20 mouse cellular contexts compared by ENCODE assay signal in the genomic region with DNA sequence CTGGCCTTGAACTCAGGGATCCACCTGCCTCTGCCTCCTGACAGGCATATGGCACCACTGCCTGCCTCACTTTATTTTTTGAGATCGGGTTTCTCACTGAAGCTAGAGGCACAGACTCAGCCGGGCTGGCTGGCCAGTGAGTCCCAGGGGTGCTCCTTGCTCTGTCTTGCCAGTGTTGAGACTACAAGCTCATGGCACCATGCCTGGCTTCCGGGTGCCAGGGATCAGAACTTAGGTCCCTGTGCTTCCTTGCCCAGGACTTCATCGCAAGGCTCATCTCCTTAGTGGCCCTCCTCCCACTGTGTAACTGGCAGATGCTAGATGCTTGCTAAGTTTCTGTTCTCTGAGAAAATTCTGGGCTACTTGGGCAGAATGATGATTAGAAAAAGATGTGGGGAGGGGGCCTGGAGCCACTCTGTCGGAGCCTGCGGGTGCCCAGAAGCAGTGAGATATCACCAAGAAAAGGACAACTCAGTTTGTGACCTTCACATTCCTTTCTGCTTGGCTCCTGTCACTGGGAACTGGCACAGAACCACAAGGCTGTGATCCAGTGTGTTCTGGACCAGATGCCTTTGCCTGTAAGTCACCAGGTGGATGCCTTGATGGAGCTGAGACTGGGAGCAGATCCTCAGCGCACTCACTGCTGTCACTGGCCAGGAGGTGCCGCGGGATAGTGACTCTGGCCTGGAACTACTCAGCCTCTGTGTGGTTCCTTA.
DNase-seq lines count a peak whose midpoint lies in the region; ATAC-seq and TF ChIP-seq lines count a peak whose summit lies in the region.
"Had no signal": no experiment of that assay in that cellular context is flagged by ENCODE, and none has a peak within 500 bp of the region (broad histone marks: within the 10 kb centered on the region; RNA-seq: fewer than 3 reads in every experiment).

No protein-coding gene starts in this region.

- no peaks in the 10 kb centered on the region for H3K9me3 ChIP-seq in kidney, embryonic 16.5 days (ENCODE audit: low read length)
- H3K9me3 ChIP-seq: hindbrain, embryonic 10.5 days; neural tube, embryonic 13.5 days had no signal

- peak overlapping the region; percentile 63 for H3K27ac ChIP-seq in left cerebral cortex, adult 2 months
- H3K27ac ChIP-seq in kidney, embryonic 16.5 days (ENCODE audit: low read length), result no peak overlapping the region
- H3K27ac ChIP-seq: hindbrain, embryonic 10.5 days; neural tube, embryonic 13.5 days had no signal

- ATAC-seq in frontal cortex, adult (ENCODE audit: low TSS enrichment), result peak; percentile 10; the same call in 1 of the 2 replicates
- ATAC-seq in kidney, embryonic 16.5 days (ENCODE audit: low FRiP score, low TSS enrichment), result no peak
- ATAC-seq: inflammation-experienced regulatory T-cells, adult 6 months had no signal

- H3K4me2 ChIP-seq in kidney, embryonic 16.5 days (replicated peaks; ENCODE audit: low read depth, low read length), result no peak overlapping the region
- H3K4me2 ChIP-seq: midbrain, embryonic 11.5 days; neural tube, embryonic 13.5 days had no signal

- no peak for DNase-seq in frontal cortex, postnatal 25 days (ENCODE audit: low spot score in 2 of 2)
- no peak for DNase-seq in left cerebral cortex, adult 2 months (ENCODE audit: extremely low spot score in 1 of 2, low spot score in 2 of 2)
- DNase-seq in left cerebral cortex, postnatal 25 days (ENCODE audit: low spot score in 2 of 2), result no peak
- peak; percentile 57 to 64 for DNase-seq in cerebellum, adult 18-20 months
- peak; percentile 33 to 42 for DNase-seq in cerebellum, postnatal 36 days
- no peak for DNase-seq in thymus, postnatal 10 days (ENCODE audit: low spot score in 2 of 2)
- DNase-seq: B cell, adult 2 months; embryo, embryonic 11 days; kidney, adult 8-10 months; kidney, postnatal 4 days; lung, adult 18-20 months; lung, postnatal 4 days; right cerebral cortex, postnatal 14 days; thymus, postnatal 14 days had no signal

- TF ChIP-seq CTCF in left cerebral cortex, adult 2 months (IDR thresholded peaks at IDR 0.05), result no peak

- 75% methylated on average over 9 of the region's 9 CpGs for WGBS in kidney, embryonic 16.5 days

- H3K4me1 ChIP-seq in kidney, embryonic 16.5 days (ENCODE audit: insufficient read depth, low read length), result peaks cover 9% of the 10 kb centered on the region

- intact Hi-C loops in left cerebral cortex, adult 2 months (cut with DNase I), result loop anchor here (10.0 kb wide), 1 partner anchor 90 kb away; no protein-coding TSS in a partner anchor
- intact Hi-C loops in left cerebral cortex, postnatal 25 days (cut with DNase I), result loop anchor here (2.0 to 5.0 kb wide), 2 partner anchors 60 to 87 kb away; no protein-coding TSS in a partner anchor

- no peak overlapping the region for H3K4me3 ChIP-seq in left cerebral cortex, adult 2 months
- no peak overlapping the region for H3K4me3 ChIP-seq in kidney, embryonic 16.5 days (ENCODE audit: low read length)
- H3K4me3 ChIP-seq: hindbrain, embryonic 10.5 days; neural tube, embryonic 13.5 days had no signal

- no peak overlapping the region for H3K9ac ChIP-seq in kidney, embryonic 16.5 days (replicated peaks; ENCODE audit: low read length)
- H3K9ac ChIP-seq: neural tube, embryonic 13.5 days had no signal

- H3K27me3 ChIP-seq in kidney, embryonic 16.5 days (ENCODE audit: insufficient read depth, low read length), result no peaks in the 10 kb centered on the region
- H3K27me3 ChIP-seq: neural tube, embryonic 13.5 days had no signal

- H3K36me3 ChIP-seq in kidney, embryonic 16.5 days (ENCODE audit: insufficient read depth, low read length), result no peaks in the 10 kb centered on the region
- H3K36me3 ChIP-seq: hindbrain, embryonic 10.5 days; neural tube, embryonic 13.5 days had no signal

Comparison
In these comparisons a context has a peak if more than half of its experiments do, and no peak if none do; other contexts are left out.
1. DNase-seq: peak in cerebellum, adult 18-20 months (2 of 2) and cerebellum, postnatal 36 days (2 of 2); none in frontal cortex, postnatal 25 days (0 of 2), left cerebral cortex, adult 2 months (0 of 2), left cerebral cortex, postnatal 25 days (0 of 2) and thymus, postnatal 10 days (0 of 2).